Mouse (Mus musculus) limb, embryonic 13.5 days (tissue): Measurements from ENCODE around the gene Wee1. TPM values are rescaled to one million over a fixed set of nuclear protein-coding genes. Genes with fewer than 3 reads are reported as not detected.

Experiments
- ATAC-seq: fragments of 200-750 bp; cut with Nextera tagmentation; 2 replicates; pipeline ENCODE4 v1.8.0; 2017; ENCODE audit warnings: low read depth, moderate number of reproducible peaks, moderate TSS enrichment; ENCODE audit not compliant: low FRiP score
- H3K27ac ChIP-seq: fragments of 300-500 bp; sonication (generic); 2 replicates; pipeline ENCODE4 v1.5.1; 2015; ENCODE audit warnings: inconsistent platforms, mild to moderate bottlenecking, moderate library complexity
- H3K27me3 ChIP-seq: fragments of 300-500 bp; sonication (generic); 2 replicates; pipeline ENCODE4 v1.6.1; 2015; ENCODE audit warnings: mild to moderate bottlenecking, inconsistent platforms
- H3K36me3 ChIP-seq: fragments of 300-500 bp; sonication (generic); 2 replicates; pipeline ENCODE4 v1.6.1; 2015; ENCODE audit warnings: inconsistent platforms, mild to moderate bottlenecking, moderate library complexity
- H3K4me1 ChIP-seq: fragments of 300-500 bp; sonication (generic); 2 replicates; pipeline ENCODE4 v1.6.1; 2015; ENCODE audit warnings: inconsistent platforms
- H3K4me2 ChIP-seq: fragments of 300-500 bp; sonication (generic); replicated peaks from 2 replicates; pipeline ENCODE4 v1.6.1; 2015; ENCODE audit warnings: inconsistent platforms, mild to moderate bottlenecking, moderate library complexity
- H3K4me3 ChIP-seq: fragments of 300-500 bp; sonication (generic); 2 replicates; pipeline ENCODE4 v1.5.1; 2015; ENCODE audit warnings: moderate library complexity, mild to moderate bottlenecking, inconsistent platforms
- H3K9ac ChIP-seq: fragments of 300-500 bp; sonication (generic); 2 replicates; pipeline ENCODE4 v1.6.1; 2015; ENCODE audit warnings: mild to moderate bottlenecking, inconsistent platforms
- H3K9me3 ChIP-seq: fragments of 300-500 bp; sonication (generic); 2 replicates; pipeline ENCODE4 v1.6.1; 2016; ENCODE audit warnings: inconsistent platforms
- WGBS: fragments of 180-500 bp; shearing (Covaris S2); methylation state at CpG from one replicate; pipeline ENCODE4 v1.1.7; 2015; 5-methylcytosine and 5-hydroxymethylcytosine counted together
- polyA plus RNA-seq: library from polyadenylated mRNA; unstranded; fragments of >200 nt; fragmentation: Nextera tagmentation; extraction: Ambion mirVana; gene quantifications from 2 replicates; pipeline ENCODE4 v1.2.1, GENCODE M21; 2015

Gene Wee1
- polyA plus RNA-seq, 1 experiment from 2014 or later, result 22.8 TPM

- H3K27me3 ChIP-seq, result no peaks in the 10 kb centered on the region
Observed at GRCm38 (mm10) chr7:110164712-110165122, 42.9 kb downstream of the Wee1 start.

GRCm38 (mm10) chr7:110166233-110166632, 44.4 kb downstream of the Wee1 start:
- ATAC-seq, result no peak
- WGBS, result 64% methylated on average over 8 of the region's 8 CpGs
- Histone ChIP-seq H3K4me1 (no peaks in the 10 kb centered on the region), H3K36me3 (no peaks in the 10 kb centered on the region), H3K4me2 (no peak overlapping the region), H3K27ac (no peak overlapping the region), H3K4me3 (no peak overlapping the region), H3K9me3 (no peaks in the 10 kb centered on the region), H3K9ac (no peak overlapping the region), H3K27me3 (no peaks in the 10 kb centered on the region)

More at GRCm38 (mm10) chr7:110164712-110165122, 42.9 kb downstream of the Wee1 start:
- Histone ChIP-seq H3K36me3 (no peaks in the 10 kb centered on the region), H3K27ac (peak overlapping the region; percentile 94), H3K4me1 (no peaks in the 10 kb centered on the region), H3K9ac (peak overlapping the region; percentile 72), H3K4me3 (peak overlapping the region; percentile 55), H3K4me2 (peak overlapping the region; percentile 82), H3K9me3 (no peaks in the 10 kb centered on the region)
- peak; percentile 89 for ATAC-seq
- WGBS, result 0% methylated on average over 20 of the region's 20 CpGs

GRCm38 (mm10) chr7:110179208-110179607, 57.4 kb downstream of the Wee1 start:
- Histone ChIP-seq H3K4me1 (no peaks in the 10 kb centered on the region), H3K27me3 (no peaks in the 10 kb centered on the region), H3K27ac (no peak overlapping the region), H3K9ac (no peak overlapping the region), H3K9me3 (no peaks in the 10 kb centered on the region), H3K36me3 (no peaks in the 10 kb centered on the region), H3K4me3 (no peak overlapping the region), H3K4me2 (no peak overlapping the region)
- WGBS, result 90% methylated on average over 7 of the region's 7 CpGs
- ATAC-seq, result no peak

DNA sequence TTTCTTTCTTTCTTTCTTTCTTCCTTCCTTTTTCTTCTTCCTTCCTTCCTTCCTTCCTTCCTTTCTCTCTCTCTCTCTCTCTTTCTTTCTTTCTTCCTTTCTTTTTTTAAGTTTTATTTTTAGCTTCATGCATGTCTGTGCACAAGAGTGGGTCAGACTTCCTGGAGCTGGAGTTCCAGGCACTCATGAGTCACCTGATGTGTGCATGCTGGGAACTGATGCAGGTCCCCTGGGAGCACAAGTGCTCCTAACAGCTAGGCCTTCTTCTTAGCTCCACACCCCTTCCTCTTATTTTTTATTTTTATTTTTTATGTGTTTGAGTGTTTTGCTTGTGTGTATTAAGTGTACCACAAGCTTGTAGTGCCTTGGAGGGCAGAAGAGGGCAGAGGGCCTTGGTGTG, 58.8 kb downstream of the Wee1 start:
- ATAC-seq, result no peak
- no peak overlapping the region for H3K9ac ChIP-seq

DNA sequence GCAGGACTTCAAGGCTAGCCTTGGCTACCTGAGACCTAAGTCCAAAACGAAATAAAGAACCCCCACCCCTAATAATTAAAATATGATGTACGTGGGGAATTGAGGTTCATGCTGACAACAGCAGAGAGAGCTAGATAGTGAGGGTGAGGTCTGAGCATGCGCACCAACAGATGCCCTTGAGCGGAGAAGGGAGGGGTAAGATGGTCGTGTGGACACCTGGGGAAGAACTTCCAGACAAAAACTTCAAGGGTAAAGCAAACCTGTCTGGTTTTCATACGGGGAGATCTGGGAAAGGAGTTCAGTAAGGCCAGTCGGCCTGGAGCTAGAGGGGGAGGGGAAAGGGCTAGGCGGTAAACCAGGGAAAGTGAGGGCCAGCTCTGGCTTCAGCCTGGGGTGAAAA, 59.6 kb downstream of the Wee1 start:
- Histone ChIP-seq H3K4me2 (no peak overlapping the region), H3K4me3 (no peak overlapping the region), H3K4me1 (no peaks in the 10 kb centered on the region), H3K9ac (no peak overlapping the region), H3K27ac (no peak overlapping the region), H3K9me3 (no peaks in the 10 kb centered on the region), H3K27me3 (no peaks in the 10 kb centered on the region), H3K36me3 (no peaks in the 10 kb centered on the region)
- 56% methylated on average over 8 of the region's 8 CpGs for WGBS
- ATAC-seq, result no peak

More for the DNA sequence above, 58.8 kb downstream of the Wee1 start:
- Histone ChIP-seq H3K9me3 (no peaks in the 10 kb centered on the region), H3K4me1 (no peaks in the 10 kb centered on the region), H3K36me3 (no peaks in the 10 kb centered on the region), H3K4me2 (no peak overlapping the region), H3K27me3 (no peaks in the 10 kb centered on the region), H3K4me3 (no peak overlapping the region), H3K27ac (no peak overlapping the region)

DNA sequence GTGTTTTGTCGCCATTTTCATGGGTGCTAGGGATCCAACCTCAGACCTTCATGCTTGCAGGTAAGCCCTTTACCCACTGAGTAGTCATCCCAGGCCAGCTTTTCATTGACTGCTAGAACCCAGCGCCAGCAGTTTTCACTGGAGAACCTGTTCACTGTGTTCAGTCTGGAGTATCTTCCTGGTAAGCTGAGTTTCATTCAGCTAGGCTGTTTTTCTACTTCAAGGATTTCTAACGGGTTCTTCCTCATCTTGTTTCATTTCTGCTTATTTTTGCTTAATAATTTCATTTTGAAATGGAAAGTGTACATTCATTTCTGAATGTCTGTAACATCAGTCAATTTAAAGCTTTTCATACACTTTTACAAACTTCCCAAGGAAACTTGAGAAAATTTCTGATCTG, 62.8 kb downstream of the Wee1 start:
- H3K9me3 ChIP-seq, result no peaks in the 10 kb centered on the region
- H3K4me3 ChIP-seq, result no peak overlapping the region
- H3K27me3 ChIP-seq, result no peaks in the 10 kb centered on the region
- no peak for ATAC-seq
- H3K27ac ChIP-seq, result no peak overlapping the region
- 86% methylated on average over 3 of the region's 3 CpGs for WGBS
- H3K9ac ChIP-seq, result no peak overlapping the region
- no peaks in the 10 kb centered on the region for H3K36me3 ChIP-seq
- H3K4me2 ChIP-seq, result no peak overlapping the region
- no peaks in the 10 kb centered on the region for H3K4me1 ChIP-seq

- H3K9ac ChIP-seq, result no peak overlapping the region
- no peaks in the 10 kb centered on the region for H3K9me3 ChIP-seq
- H3K4me3 ChIP-seq, result no peak overlapping the region
- no peaks in the 10 kb centered on the region for H3K27me3 ChIP-seq
- WGBS, result 31% methylated on average over 7 of the region's 7 CpGs
- peak overlapping the region; percentile 52; the same call in 1 of the 2 replicates for H3K27ac ChIP-seq
- H3K4me1 ChIP-seq, result peaks cover 7% of the 10 kb centered on the region; the same call in 1 of the 2 replicates
- H3K4me2 ChIP-seq, result no peak overlapping the region
- ATAC-seq, result no peak
- H3K36me3 ChIP-seq, result no peaks in the 10 kb centered on the region
Observed at GRCm38 (mm10) chr7:110189951-110190350, 68.1 kb downstream of the Wee1 start.

Other genes starting within 250 kb of the Wee1 start
- gene Dennd5a, start 161.6 kb upstream of the Wee1 start, polyA plus RNA-seq, result 42.4 and 42.7 TPM in 2 replicates
- gene Tmem41b, start 135.1 kb upstream of the Wee1 start, polyA plus RNA-seq, result 74.0 and 75.1 TPM in 2 replicates
- 38.6 and 45.5 TPM in 2 replicates for gene Ipo7, start 103.8 kb upstream of the Wee1 start, polyA plus RNA-seq
- gene Zfp143, start 60.8 kb upstream of the Wee1 start, polyA plus RNA-seq, result 19.2 and 20.5 TPM in 2 replicates
- gene Swap70, start 99.7 kb downstream of the Wee1 start, polyA plus RNA-seq, result 39.5 and 41.5 TPM in 2 replicates